Mouse (Mus musculus): ENCODE results near the gene Rnaseh2b.

Rnaseh2b gene

DNA sequence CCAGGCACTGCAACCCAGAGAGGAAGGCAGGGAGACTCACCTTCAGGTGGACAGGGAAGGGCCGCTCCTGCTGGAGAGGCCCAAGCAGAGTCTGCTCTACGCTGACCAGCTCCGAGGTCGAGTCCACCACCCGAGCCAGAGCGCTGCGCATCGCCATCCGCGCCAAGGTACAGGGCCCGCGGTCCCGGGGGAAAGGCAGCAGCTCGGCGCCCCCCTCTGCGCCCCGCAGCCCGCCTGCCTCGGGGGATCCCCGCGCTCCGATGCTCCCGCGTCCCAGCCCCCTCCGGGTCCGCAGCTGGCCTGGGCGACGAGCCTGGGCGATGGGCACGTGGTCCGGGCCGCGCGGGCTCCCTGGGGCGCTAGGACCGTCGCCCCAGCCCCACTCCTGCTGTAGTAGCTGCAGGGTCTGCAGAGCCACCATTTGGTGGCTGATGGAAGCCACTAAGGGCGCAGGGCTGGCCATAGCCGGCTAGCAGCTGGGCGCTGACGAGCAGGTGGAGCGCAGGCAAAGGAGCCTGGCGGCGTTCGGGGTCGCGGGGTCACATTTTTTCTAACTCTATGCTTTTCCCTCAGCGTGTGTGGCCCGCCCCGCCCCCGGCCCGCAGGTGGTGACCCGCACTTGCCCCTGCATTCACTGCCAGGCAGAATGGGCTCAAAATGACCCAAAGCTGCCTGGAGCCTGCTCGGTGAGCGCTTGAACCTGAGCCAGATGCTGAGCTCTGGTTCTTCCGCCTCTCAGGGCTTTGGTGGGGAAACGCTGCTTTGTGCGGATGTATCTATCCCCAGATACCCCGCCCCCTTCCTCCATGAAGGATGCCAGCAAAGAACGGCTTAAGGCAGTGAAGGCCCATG is at the start of gene Rnaseh2b, which contains the start of gene Dleu7:
TSS of gene Rnaseh2b (plus strand) at position 102 of the 852 bp plus-strand sequence.
TSS of gene Dleu7 (minus strand) at position 560 of the 852 bp plus-strand sequence.
- ChIA-PET POLR2A (interaction anchor here (0.6 to 3.0 kb wide), 27 partner anchors 9 to 1207 kb away, joined by 3 to 32 read pairs (median 4); partner anchors contain the start of gene Spryd7 (in 1 of the 4)), CTCF (interaction anchor here (0.6 to 1.1 kb wide), 5 partner anchors 67 to 1484 kb away, joined by 3 to 5 read pairs (median 3); no protein-coding TSS in a partner anchor)

DNA sequence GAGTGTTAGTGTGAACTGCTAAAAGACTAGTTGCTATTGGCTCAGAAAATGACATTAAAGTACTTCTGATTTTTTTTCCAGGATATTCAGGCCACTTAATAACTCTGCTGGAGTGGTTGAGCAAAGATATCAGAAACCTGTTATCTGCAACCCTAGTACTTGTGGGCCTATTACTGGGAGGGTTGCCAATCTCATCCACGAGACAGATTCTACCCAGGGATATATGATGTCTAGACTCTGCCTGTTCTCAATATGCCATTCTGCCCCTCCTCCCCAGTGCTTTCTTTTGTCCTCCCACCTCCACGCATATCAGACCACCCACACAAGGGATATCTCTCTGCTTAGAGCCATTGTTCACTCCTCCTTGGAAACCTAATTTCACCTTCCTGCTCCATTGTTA is 48.9 kb upstream of the Rnaseh2b start:
- CTCF ChIA-PET, result interaction anchor here in 1 of 4 experiments (0.6 kb wide), 1 partner anchor 104 kb away, joined by 3 read pairs; no protein-coding TSS in a partner anchor
- POLR2A ChIA-PET, result no interaction called here

DNA sequence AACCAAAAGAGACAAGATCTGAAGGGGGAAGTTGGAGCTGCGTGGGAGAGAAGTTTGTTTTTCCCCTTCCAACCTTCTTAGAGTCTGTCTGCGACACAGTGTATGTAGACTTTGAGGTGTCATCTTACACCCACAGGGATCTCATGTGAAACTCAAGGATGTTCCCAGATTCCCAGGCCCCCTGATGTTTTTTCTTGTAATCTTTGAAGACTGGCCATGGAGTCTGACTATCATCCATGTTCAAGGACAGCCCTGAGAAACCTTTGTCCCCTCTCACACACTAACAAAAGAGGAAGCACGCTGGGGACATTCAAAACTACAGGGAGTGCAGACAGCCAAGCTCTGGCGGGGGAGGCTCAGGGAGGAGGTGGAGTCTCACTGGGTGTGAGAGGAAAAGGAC is 46.8 kb upstream of the Rnaseh2b start:
- CTCF ChIA-PET, result no interaction called here
- POLR2A ChIA-PET, result interaction anchor here in 1 of 4 experiments (1.0 kb wide), 1 partner anchor 87 kb away, joined by 3 read pairs; no protein-coding TSS in a partner anchor

DNA sequence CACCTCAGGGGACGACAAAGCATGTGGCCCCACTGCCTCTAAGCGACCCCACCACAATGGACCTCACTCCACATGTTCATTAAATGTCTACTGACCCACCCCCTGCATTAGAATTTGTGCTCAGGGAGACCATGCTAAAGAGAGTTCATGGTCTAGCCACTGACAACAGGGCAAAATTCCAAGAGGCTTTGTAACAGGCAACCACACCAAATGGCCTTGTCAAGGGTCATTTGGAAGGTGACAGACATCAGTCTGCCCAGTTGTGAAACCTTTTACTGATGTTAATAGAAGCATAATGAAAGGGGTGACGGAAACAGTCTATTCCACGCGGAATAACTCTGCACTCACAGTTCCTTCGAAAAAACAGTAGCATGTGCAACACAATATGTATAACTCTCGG is 44.0 kb upstream of the Rnaseh2b start:
- POLR2A ChIA-PET, result interaction anchor here in 1 of 4 experiments (2.5 kb wide), 1 partner anchor 86 kb away, joined by 8 read pairs; no protein-coding TSS in a partner anchor
- CTCF ChIA-PET, result no interaction called here

DNA sequence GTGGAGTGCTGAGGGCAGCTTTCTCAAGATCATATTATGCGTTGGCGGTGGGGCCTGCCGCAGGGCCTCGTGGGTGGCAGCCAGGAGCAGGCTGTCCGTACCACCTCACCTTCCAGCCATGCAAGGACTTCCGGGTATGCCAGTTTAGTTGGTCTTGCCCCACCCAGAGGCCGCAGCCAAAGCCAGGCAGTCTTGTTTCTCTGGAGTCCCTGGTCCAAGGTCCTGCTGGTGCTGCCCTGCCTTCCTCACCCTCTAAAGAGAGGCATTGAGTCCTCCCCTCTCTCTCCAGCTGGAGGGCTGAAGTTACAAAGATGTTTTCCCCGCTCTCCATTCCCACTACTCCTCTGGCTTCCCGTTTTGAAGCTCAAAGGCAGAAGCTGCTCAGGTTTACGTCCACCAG is 43.6 kb upstream of the Rnaseh2b start:
- CTCF ChIA-PET, result no interaction called here
- POLR2A ChIA-PET, result interaction anchor here in 2 of 4 experiments (1.9 to 2.5 kb wide), 2 partner anchors 85 kb away, joined by 4 to 8 read pairs; no protein-coding TSS in a partner anchor

DNA sequence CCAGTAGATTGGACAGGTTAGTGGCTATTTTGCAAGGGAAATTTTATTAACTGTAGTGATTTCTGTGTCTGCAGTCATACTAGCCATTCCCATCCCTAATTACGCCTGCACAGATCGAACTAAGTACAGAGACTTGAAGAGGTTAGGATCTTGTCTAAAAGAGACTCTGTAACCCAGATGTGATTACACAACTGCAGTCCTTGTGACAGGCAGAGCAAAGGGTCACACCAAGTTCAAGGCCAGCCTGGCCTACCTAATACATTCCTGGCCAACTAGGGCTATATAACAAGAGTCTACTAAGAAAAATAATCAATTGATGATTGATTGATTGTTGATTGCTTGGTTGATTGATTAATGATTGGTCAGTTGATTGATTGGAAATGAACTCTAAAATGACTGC is 43.1 kb upstream of the Rnaseh2b start:
- ChIA-PET POLR2A (interaction anchor here in 2 of 4 experiments (1.9 to 2.5 kb wide), 2 partner anchors 85 kb away, joined by 4 to 8 read pairs; no protein-coding TSS in a partner anchor), CTCF (no interaction called here)

DNA sequence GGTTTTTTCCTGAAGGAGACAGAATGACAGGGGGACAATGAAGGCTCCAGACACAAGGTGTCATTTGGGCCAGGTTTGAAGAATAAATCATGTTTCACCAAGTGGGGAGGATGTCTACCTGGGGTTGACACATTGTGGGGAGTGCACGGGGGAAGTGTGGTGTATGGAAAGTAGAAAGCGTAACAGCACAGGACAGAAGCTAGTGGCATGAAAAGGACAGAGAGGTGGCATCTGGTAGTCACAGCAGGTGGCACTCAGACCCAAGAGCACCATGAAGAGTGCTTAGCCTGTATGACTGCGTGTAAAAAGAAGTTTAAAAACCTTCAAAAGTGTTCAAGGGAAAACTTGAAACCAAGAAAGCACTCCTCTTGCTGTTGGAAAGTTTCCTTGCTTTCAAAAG is 42.3 kb upstream of the Rnaseh2b start:
- ChIA-PET CTCF (interaction anchor here in 1 of 4 experiments (0.6 kb wide), 1 partner anchor 183 kb away, joined by 5 read pairs; no protein-coding TSS in a partner anchor), POLR2A (interaction anchor here in 1 of 4 experiments (1.9 kb wide), 1 partner anchor 84 kb away, joined by 4 read pairs; no protein-coding TSS in a partner anchor)

DNA sequence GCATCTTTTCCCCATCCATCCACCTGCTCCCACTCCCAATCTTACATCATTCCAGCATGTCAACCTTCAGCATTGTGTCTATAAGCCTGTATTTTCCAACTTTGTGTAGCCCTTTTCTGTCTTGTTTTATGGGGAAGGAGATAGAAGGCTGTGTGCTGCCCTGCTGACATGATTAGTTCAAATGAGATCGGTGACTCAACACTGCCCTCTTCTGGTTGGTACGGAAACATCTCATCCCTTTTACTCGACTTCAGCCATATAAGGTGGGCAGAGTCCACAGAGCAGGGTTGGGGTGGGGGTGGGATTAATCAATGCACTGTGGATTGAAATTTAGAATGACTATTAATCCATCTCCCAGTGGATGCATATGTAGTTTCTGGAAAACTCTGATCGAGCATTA is 40.4 kb upstream of the Rnaseh2b start:
- CTCF ChIA-PET, result interaction anchor here in 3 of 4 experiments (0.6 to 0.9 kb wide), 3 partner anchors 78 to 715 kb away, joined by 3 to 6 read pairs (median 3); no protein-coding TSS in a partner anchor
- POLR2A ChIA-PET, result interaction anchor here in 1 of 4 experiments (0.7 kb wide), 2 partner anchors 10 to 204 kb away, joined by 4 read pairs; partner anchors contain the start of gene Gucy1b2

DNA sequence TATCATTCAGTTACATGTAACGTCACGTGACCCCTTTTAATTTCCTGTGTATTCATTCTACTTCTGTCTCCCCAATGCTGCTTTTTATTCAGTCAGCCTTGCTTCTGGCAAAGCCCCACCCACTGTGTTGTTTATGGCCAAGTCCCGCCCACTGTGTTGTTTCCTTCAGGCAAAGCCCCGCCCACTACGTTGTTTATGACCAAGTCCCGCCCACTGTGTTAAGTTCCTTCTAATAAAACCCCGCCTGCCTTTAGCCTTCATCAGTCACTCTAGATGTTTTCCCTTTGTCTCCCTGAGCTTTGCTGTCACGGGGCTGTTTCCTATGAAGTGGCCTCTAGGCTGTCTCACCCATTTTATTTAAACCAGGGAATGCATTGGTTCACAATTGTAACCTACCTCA is 38.0 kb upstream of the Rnaseh2b start:
- ChIA-PET CTCF (interaction anchor here in 2 of 4 experiments (0.6 to 1.2 kb wide), 2 partner anchors 45 to 203 kb away, joined by 4 read pairs; no protein-coding TSS in a partner anchor), POLR2A (interaction anchor here in 1 of 4 experiments (1.5 kb wide), 1 partner anchor 78 kb away, joined by 3 read pairs; no protein-coding TSS in a partner anchor)

DNA sequence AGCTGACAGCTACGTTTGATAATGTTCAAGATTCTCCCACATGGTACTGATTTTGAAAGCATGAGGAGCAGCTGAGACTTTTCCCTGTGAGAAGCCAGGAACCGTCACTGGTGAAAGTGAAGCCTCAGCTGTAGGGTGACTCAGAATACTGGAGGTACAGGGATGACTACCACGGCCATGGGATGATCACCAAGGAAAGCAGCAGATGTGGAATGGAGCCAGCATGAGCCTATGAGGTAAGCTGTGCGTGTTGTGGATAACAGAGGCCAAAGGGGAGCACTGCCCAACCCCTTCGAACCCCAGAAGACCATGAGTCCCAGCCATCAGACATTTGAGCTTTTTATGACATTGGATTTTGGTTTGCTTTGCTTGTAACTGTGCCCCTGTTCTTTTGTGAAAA is 36.3 kb upstream of the Rnaseh2b start:
- POLR2A ChIA-PET, result interaction anchor here in 2 of 4 experiments (0.5 to 0.6 kb wide), 2 partner anchors 280 to 608 kb away, joined by 3 read pairs; no protein-coding TSS in a partner anchor
- CTCF ChIA-PET, result no interaction called here

DNA sequence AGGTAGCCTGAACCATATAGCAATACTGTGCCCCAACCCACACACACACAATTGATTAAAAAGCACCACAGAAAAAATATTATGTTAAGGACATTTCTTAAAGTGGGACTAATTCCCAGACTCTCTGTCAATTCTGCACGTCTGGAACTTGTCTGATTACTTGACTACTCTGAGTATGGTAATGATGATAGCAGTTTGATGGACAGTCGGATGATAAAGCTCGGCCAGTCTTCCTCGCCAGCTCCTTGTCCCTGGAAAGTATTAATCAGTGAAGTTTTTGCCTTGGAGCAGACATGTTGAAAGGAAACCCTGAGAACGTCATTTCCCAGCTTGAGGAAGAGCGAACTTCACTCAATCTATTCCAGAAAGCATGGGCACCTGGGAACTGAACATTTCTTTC is 34.3 kb upstream of the Rnaseh2b start:
- CTCF ChIA-PET, result no interaction called here

DNA sequence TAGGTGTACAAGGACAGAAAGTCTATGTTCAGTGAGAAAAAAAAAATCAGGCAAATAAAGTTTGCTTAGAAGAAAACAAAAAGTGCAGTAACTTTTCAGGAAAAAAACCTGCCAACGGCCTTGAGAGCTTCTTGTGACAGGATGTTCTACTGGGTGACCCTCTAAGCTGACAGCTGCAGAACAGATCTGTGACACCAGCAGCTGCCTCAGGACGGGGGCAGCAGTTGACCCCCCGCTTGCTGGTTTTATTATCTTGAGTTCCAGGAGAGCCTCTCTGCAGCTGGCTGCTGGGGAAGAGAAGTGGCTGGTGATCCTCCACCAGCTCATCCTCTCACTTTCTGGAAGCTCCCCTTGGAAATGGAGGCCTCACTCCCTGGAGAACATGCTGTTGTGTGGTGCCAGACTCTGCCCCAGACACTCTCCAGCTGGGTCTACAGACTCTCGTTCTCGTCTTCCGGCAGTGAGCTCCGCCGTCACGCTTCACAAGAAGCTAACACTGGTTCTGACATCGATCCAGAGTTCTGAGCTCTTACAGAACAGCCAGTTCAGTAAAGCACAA is 33.3 kb upstream of the Rnaseh2b start:
- ChIA-PET CTCF (interaction anchor here in 3 of 4 experiments (0.6 to 0.7 kb wide), 4 partner anchors 42 to 1119 kb away, joined by 3 to 4 read pairs (median 4); no protein-coding TSS in a partner anchor), POLR2A (interaction anchor here in 1 of 4 experiments (0.8 to 1.3 kb wide), 2 partner anchors 27 to 91 kb away, joined by 3 read pairs; no protein-coding TSS in a partner anchor)

More for the DNA sequence above, 34.3 kb upstream of the Rnaseh2b start:
- POLR2A ChIA-PET, result no interaction called here

DNA sequence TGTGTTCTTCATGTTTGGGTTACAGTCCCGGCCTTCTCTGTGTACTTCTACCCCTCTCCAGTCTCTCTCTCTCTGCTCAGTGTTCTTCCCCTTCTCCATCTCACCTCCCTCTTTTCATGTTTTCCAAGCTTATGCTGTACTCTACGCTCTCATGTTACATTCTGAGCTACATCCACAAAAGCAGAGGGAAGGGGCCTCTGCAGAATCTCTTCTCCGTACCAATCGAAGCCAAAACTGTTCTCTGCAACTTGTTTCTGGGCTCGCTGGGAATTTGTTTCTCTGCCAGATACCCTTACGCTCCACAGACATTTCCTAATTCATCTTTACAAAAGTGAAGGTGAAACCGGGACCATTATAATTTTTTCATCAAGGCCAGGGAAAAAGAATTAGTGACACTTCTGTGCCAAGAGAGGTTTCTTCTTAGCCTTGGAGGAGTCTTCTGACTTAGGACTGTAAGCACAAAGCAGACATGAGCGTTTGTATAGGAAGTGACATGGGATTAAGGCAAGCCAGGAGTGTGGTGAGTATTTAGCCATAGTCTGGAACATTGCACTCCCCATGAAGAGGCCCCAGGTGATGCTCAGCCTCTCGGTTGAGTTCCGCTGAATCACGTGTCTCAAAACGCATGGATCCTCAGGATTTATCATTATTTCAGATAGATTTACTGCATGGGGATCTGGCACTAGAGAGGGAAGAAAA is 21.5 kb upstream of the Rnaseh2b start:
- ChIA-PET POLR2A (no interaction called here), CTCF (no interaction called here)

DNA sequence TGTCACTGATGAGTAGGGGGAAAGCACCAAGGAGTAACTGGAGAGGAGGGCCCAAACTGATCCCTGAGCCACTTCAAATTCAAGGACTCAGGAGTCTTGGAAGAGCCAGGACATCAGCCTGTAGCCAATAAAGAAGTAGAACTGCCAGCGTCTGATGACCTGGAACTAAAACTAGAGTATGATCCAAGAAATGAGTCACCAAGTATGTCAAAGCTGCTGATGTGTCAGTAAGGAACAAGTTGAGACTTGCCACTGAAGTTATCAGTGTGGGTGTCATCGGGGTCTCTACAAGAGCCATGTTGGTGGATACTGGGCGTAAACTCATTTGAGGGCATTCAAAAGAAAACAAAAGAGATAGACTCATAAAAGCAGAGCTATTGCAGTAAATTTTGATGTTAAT is 18.8 kb upstream of the Rnaseh2b start:
- ChIA-PET CTCF (no interaction called here), POLR2A (no interaction called here)

DNA sequence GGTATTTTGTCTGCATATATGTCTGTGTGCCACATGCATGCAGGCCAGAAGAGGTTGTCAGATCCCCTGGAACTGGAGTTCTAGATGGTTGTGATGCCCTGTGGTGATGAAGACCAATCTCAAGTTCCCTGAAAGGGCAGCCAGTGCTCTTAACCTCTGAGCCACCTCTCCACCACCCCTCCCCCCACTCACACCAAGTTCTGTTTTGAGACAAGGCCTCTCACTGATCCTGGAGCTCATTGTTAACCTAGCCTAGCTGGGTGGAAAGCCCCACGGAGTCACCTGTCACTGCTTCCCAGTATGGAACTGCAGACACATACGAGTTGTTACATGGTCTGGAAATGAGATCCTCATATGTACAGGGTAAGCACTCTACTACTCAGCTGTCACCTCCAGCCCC is 9.4 kb upstream of the Rnaseh2b start:
- ChIA-PET POLR2A (no interaction called here), CTCF (no interaction called here)

DNA sequence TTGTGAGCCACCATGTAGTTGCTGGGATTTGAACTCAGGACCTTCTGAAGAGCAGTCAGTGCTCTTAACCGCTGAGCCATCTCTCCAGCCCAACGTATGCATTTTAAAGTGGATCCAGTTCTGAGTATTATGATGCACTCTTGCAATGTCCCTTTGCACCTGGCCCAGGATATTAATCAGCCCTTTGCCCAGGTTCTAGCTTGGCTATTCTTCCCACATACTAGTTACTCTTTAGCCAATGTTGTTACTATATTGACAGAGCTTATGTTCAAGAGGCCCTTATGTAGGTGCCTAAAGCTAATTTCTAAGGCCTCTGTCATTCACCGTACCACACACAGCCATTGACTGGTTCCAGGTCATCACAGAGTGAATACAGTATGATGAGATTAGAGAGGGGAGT is 3.7 kb upstream of the Rnaseh2b start:
- POLR2A ChIA-PET, result no interaction called here
- CTCF ChIA-PET, result no interaction called here

DNA sequence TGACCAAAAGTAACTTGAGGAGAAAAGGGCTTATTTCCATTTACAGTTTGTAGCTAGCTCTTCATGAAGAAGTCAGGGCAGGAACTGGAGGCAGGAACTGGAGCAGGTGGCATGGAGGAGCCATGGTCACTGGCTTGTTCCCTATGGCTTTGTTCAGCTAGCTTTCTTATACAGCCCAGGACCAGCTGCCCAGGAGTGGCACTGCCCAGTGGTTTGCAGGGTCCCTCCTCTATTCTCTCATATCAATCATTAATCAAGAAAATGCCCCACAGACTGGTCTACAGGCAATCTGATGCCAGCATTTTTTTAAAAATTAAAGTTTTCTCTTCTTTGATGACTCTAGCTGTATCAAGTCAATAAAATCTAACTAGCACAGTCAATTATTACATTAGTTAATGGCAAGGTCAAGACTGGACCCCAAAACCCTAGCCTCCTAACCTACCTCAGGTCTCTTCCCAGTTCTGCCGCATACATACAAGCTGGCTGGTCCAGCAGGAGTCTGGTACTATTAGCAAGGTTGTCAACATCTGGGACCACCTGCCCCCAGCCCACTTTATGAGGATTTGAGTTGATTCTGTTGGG is 892 bp upstream of the Rnaseh2b start:
- ChIA-PET POLR2A (no interaction called here), CTCF (interaction anchor here in 1 of 4 experiments (1.1 kb wide), 1 partner anchor 165 kb away, joined by 3 read pairs; no protein-coding TSS in a partner anchor)

DNA sequence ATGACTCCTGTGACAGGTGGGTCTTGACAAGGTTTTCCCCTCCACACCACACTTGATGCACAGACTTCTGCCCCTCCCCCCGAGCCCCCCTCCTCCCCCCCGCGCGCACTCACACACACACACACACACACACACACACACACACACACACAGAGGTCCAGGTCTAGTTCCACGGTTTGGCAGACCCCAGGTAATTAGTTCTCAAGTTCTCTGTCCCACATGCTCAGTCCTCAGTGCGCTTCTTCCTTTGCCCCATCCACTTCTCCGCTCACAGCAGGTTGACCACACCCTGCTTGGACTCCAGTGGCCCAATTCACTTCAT is 262 bp upstream of the Rnaseh2b start:
- POLR2A ChIA-PET, result interaction anchor here in 2 of 4 experiments (0.7 to 3.0 kb wide), 5 partner anchors 8 to 550 kb away, joined by 3 to 32 read pairs (median 5); no protein-coding TSS in a partner anchor
- CTCF ChIA-PET, result interaction anchor here in 1 of 4 experiments (1.1 kb wide), 1 partner anchor 165 kb away, joined by 3 read pairs; no protein-coding TSS in a partner anchor

DNA sequence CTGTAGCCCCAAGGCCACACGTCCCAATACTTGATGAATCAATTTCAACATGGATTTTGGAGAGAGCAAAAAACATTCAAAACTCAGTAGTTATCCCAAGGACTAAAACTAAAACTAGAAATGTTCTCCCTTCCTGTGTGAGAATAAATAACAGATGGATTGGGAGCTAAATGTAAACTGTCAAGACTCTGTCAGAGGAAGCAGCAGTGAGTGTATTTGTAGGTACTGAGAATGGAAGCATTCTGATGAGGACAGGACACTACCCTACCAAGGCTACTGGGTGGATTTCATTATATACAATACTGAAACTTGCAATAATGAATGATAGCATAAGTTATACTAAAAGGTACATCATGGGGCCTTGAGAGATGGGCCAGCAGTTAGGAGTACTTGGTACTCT is 6.4 kb downstream of the Rnaseh2b start:
- POLR2A ChIA-PET, result no interaction called here
- CTCF ChIA-PET, result no interaction called here
